Mouse (Mus musculus) layer of hippocampus, adult 2 months (tissue): ENCODE measurements around the gene Paics. TPM values are rescaled to one million over a fixed set of nuclear protein-coding genes. Genes with fewer than 3 reads are reported as not detected.
A peak's percentile ranks its signal among the peaks of the same experiment; 100 is the strongest.

Source experiments
- DNase-seq, 2 experiments: peaks; one replicate each; pipeline ENCODE4 v3.0.0; 2022; ENCODE audit warnings: low spot score in 2 of 2
- H3K27ac ChIP-seq: fragments of 200-600 bp; 2 replicates; pipeline ENCODE4 v1.8.1; 2022
- H3K4me3 ChIP-seq: fragments of 200-600 bp; 2 replicates; pipeline ENCODE4 v1.8.1; 2022; ENCODE audit warnings: mild to moderate bottlenecking
- CTCF ChIP-seq: fragments of 200-600 bp; conservative IDR thresholded peaks from 2 replicates; pipeline ENCODE4 v1.8.1; 2022; ENCODE audit warnings: antibody characterized with exemption, mild to moderate bottlenecking, moderate library complexity
- total RNA-seq, 2 experiments: library from RNA; stranded (reverse); gene quantifications; 2 replicates each; pipeline ENCODE4 v1.2.3; 2021

Gene Paics
- total RNA-seq, 2 experiments from 2014 or later = 90.4 to 92.5 TPM

GRCm38 (mm10) chr5:76998416-76998815 is 47.3 kb downstream of the Paics start:
- no peak overlapping the region for H3K27ac ChIP-seq

GRCm38 (mm10) chr5:77001192-77001591 is 50.1 kb downstream of the Paics start:
- no peak for DNase-seq
- TF ChIP-seq CTCF = no peak
- Histone ChIP-seq H3K4me3 (no peak overlapping the region), H3K27ac (no peak overlapping the region)

More at GRCm38 (mm10) chr5:76998416-76998815, 47.3 kb downstream of the Paics start:
- peak; percentile 80 for TF ChIP-seq CTCF
- DNase-seq = peak; percentile 29 to 39
- no peak overlapping the region for H3K4me3 ChIP-seq

GRCm38 (mm10) chr5:77004051-77004821 is 53.1 kb downstream of the Paics start, which contains the start of gene Arl9:
Arl9 (plus strand) TSS chr5:77004055.
- no peak within 1 kb of the TSS for H3K4me3 ChIP-seq

GRCm38 (mm10) chr5:77010352-77010751 is 59.2 kb downstream of the Paics start:
- H3K27ac ChIP-seq = no peak overlapping the region
- H3K4me3 ChIP-seq = no peak overlapping the region
- DNase-seq = no peak
- TF ChIP-seq CTCF = no peak

More at GRCm38 (mm10) chr5:77004051-77004821, 53.1 kb downstream of the Paics start, which contains the start of gene Arl9:
- no peak for DNase-seq
- no peak within 1 kb of the TSS for H3K27ac ChIP-seq
- TF ChIP-seq CTCF = no peak

- no peak for DNase-seq
Measured at GRCm38 (mm10) chr5:77011082-77011481, 60.0 kb downstream of the Paics start.

GRCm38 (mm10) chr5:77013171-77013570 is 62.1 kb downstream of the Paics start:
- TF ChIP-seq CTCF = no peak
- no peak overlapping the region for H3K27ac ChIP-seq
- no peak overlapping the region for H3K4me3 ChIP-seq
- DNase-seq = no peak

More at GRCm38 (mm10) chr5:77011082-77011481, 60.0 kb downstream of the Paics start:
- TF ChIP-seq CTCF = no peak
- Histone ChIP-seq H3K27ac (no peak overlapping the region), H3K4me3 (no peak overlapping the region)

GRCm38 (mm10) chr5:77015544-77016482 is 64.7 kb downstream of the Paics start, which contains the start of gene Thegl:
Thegl (plus strand) TSS chr5:77016023.
- DNase-seq = peak; percentile 67 to 70
- Histone ChIP-seq H3K4me3 (peak within 1 kb of the TSS; percentile 69), H3K27ac (no peak within 1 kb of the TSS)
- TF ChIP-seq CTCF = no peak

Other genes starting within 250 kb of the Paics start
- 10 to 100 TPM; 27.9 to 28.9 TPM for gene Aasdh, start 45.8 kb upstream of the Paics start, total RNA-seq
- gene Ppat, start 271 bp downstream of the Paics start, total RNA-seq = 10 to 100 TPM; 15.7 to 17.8 TPM
- gene Srp72, start 23.4 kb downstream of the Paics start, total RNA-seq = 100 to 1,000 TPM; 104 to 111 TPM
- 1 to 10 TPM in 1 of 2 experiments, not detected in 1; 1.0 TPM for gene Arl9, start 52.7 kb downstream of the Paics start, total RNA-seq
- 1 to 10 TPM; 1.4 to 1.6 TPM for gene Thegl, start 64.7 kb downstream of the Paics start, total RNA-seq
- 10 to 100 TPM; 81.8 to 81.9 TPM for gene Hopx, start 163.8 kb downstream of the Paics start, total RNA-seq